In the genomic region with DNA sequence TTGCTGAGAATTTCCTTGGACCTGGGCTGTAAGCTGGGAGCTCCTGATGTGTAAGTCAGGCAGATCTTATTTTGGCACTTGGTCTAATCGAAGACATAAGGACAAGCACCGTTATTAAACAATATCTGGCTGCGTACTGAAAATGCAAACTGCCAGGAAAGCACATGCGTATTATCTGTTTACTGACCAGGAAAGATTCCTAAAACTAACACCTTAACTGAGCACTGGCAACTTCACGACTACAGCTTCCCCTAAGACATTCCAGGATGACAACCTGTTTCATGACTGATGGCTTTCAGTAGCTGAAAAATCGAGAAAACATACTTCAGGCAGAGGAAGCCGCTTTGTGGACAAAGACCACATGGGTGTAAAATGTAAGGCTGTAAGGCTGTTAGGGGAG, we compare ENCODE assay signal across 8 mouse cellular contexts. TPM values are rescaled to one million over a fixed set of nuclear protein-coding genes. Genes with fewer than 3 reads are reported as not detected.
A peak's percentile ranks its signal among the peaks of the same experiment; 100 is the strongest.
DNase-seq lines count a peak whose midpoint lies in the region; ATAC-seq lines count a peak whose summit lies in the region.

No protein-coding gene starts in this region.

- no peaks in the 10 kb centered on the region for H3K27me3 ChIP-seq in heart, embryonic 15.5 days
- H3K27me3 ChIP-seq in hindbrain, embryonic 11.5 days (ENCODE audit: control insufficient read depth, insufficient read depth, low read length) = no peaks in the 10 kb centered on the region
- H3K27me3 ChIP-seq in midbrain, embryonic 12.5 days = no peaks in the 10 kb centered on the region

- H3K27ac ChIP-seq in heart, embryonic 15.5 days = peak overlapping the region; percentile 96
- H3K27ac ChIP-seq in hindbrain, embryonic 11.5 days (ENCODE audit: low read depth, low read length) = peak overlapping the region; percentile 3; the same call in 1 of the 2 replicates
- H3K27ac ChIP-seq in midbrain, embryonic 12.5 days (replicated peaks) = peak overlapping the region; percentile 75; the same call in 1 of the 2 replicates

- 33% methylated on average over 7 of the region's 7 CpGs for WGBS in heart, embryonic 15.5 days
- 41% methylated on average over 7 of the region's 7 CpGs for WGBS in hindbrain, embryonic 11.5 days
- WGBS in midbrain, embryonic 12.5 days = 43% methylated on average over 7 of the region's 7 CpGs

- peak overlapping the region; percentile 64 for H3K9ac ChIP-seq in heart, embryonic 15.5 days
- H3K9ac ChIP-seq in hindbrain, embryonic 11.5 days (ENCODE audit: low read depth, low read length) = peak overlapping the region; percentile 42; the same call in 1 of the 2 replicates
- H3K9ac ChIP-seq in midbrain, embryonic 12.5 days (replicated peaks) = peak overlapping the region; percentile 68

- no peak for DNase-seq in heart, adult 18-20 months
- peak; percentile 17 for DNase-seq in MEL-GATA-1-ER (ENCODE audit: extremely low read depth, low read depth)
- DNase-seq in hindbrain, embryonic 11.5 days (ENCODE audit: low spot score) = no peak
- no peak for DNase-seq in adrenal gland, adult 8-10 months
- no peak for DNase-seq in gastrocnemius, adult 8-10 months (ENCODE audit: low spot score in 2 of 2)
- DNase-seq in layer of hippocampus, adult 8-10 months (ENCODE audit: low spot score in 2 of 2) = no peak

- no peaks in the 10 kb centered on the region for H3K36me3 ChIP-seq in heart, embryonic 15.5 days
- no peaks in the 10 kb centered on the region for H3K36me3 ChIP-seq in hindbrain, embryonic 11.5 days (ENCODE audit: control insufficient read depth, insufficient read depth, low read length)
- no peaks in the 10 kb centered on the region for H3K36me3 ChIP-seq in midbrain, embryonic 12.5 days

- H3K9me3 ChIP-seq in heart, embryonic 15.5 days (replicated peaks) = no peaks in the 10 kb centered on the region
- no peaks in the 10 kb centered on the region for H3K9me3 ChIP-seq in hindbrain, embryonic 11.5 days (ENCODE audit: control insufficient read depth, low read length)
- H3K9me3 ChIP-seq in midbrain, embryonic 12.5 days = no peaks in the 10 kb centered on the region

- peak overlapping the region; percentile 95 for H3K4me3 ChIP-seq in heart, embryonic 15.5 days
- H3K4me3 ChIP-seq in hindbrain, embryonic 11.5 days (ENCODE audit: low read depth, low read length) = peak overlapping the region; percentile 88
- peak overlapping the region; percentile 78 for H3K4me3 ChIP-seq in midbrain, embryonic 12.5 days

- ATAC-seq in heart, embryonic 15.5 days (replicated peaks; ENCODE audit: insufficient number of reproducible peaks, insufficient read depth, low FRiP score, low read depth) = no peak
- ATAC-seq in hindbrain, embryonic 11.5 days (ENCODE audit: low FRiP score) = no peak
- ATAC-seq in midbrain, embryonic 12.5 days (ENCODE audit: low FRiP score, low read depth) = no peak

- H3K4me2 ChIP-seq in heart, embryonic 15.5 days = peak overlapping the region; percentile 74
- peak overlapping the region; percentile 43 for H3K4me2 ChIP-seq in hindbrain, embryonic 11.5 days (replicated peaks; ENCODE audit: low read depth, low read length)
- H3K4me2 ChIP-seq in midbrain, embryonic 12.5 days (replicated peaks) = peak overlapping the region; percentile 79

- peaks cover 30% of the 10 kb centered on the region for H3K4me1 ChIP-seq in heart, embryonic 15.5 days (replicated peaks)
- H3K4me1 ChIP-seq in hindbrain, embryonic 11.5 days (replicated peaks; ENCODE audit: control insufficient read depth, insufficient read depth, low read length) = no peaks in the 10 kb centered on the region
- H3K4me1 ChIP-seq in midbrain, embryonic 12.5 days = peaks cover 11% of the 10 kb centered on the region

RNA-seq across cellular contexts. Expression of a gene that starts 0.7 kb away (rescaled TPM):
- 354 and 404 TPM in 2 replicates for polyA plus RNA-seq in heart, embryonic 15.5 days (2015; fragmentation: Nextera tagmentation; extraction: Ambion mirVana)
- total RNA-seq in heart, adult 18-20 months (2021) = 100 to 1,000 TPM; 239 to 241 TPM
- polyA plus RNA-seq in hindbrain, embryonic 11.5 days (2014; fragmentation: Nextera tagmentation; extraction: Ambion mirVana) = 260 and 285 TPM in 2 replicates
- 204 and 225 TPM in 2 replicates for polyA plus RNA-seq in midbrain, embryonic 12.5 days (2016; fragmentation: Nextera tagmentation; extraction: Ambion mirVana)
- total RNA-seq in adrenal gland, adult 8-10 months (2022) = 100 to 1,000 TPM; 121 to 136 (median 126) TPM
- total RNA-seq in gastrocnemius, adult 8-10 months (2022) = 10 to 100 TPM; 66.3 to 77.3 (median 75.0) TPM
- total RNA-seq in layer of hippocampus, adult 8-10 months (2022) = 10 to 100 TPM; 65.8 to 71.3 (median 69.3) TPM

RNA-seq across cellular contexts. Expression of a gene that starts 28.2 kb away (rescaled TPM):
- polyA plus RNA-seq in heart, embryonic 15.5 days (2015; fragmentation: Nextera tagmentation; extraction: Ambion mirVana) = 0.08 TPM in 1 of 2 replicates, not detected in the other
- total RNA-seq in heart, adult 18-20 months (2021) = not detected
- not detected in 2 replicates for polyA plus RNA-seq in hindbrain, embryonic 11.5 days (2014; fragmentation: Nextera tagmentation; extraction: Ambion mirVana)
- polyA plus RNA-seq in midbrain, embryonic 12.5 days (2016; fragmentation: Nextera tagmentation; extraction: Ambion mirVana) = not detected in 2 replicates
- not detected for total RNA-seq in adrenal gland, adult 8-10 months (2022)
- not detected for total RNA-seq in gastrocnemius, adult 8-10 months (2022)
- total RNA-seq in layer of hippocampus, adult 8-10 months (2022) = not detected

RNA-seq across cellular contexts. Expression of a gene that starts 41.1 kb away (rescaled TPM):
- polyA plus RNA-seq in heart, embryonic 15.5 days (2015; fragmentation: Nextera tagmentation; extraction: Ambion mirVana) = 0.55 and 0.70 TPM in 2 replicates
- not detected for total RNA-seq in heart, adult 18-20 months (2021)
- 0.10 and 0.31 TPM in 2 replicates for polyA plus RNA-seq in hindbrain, embryonic 11.5 days (2014; fragmentation: Nextera tagmentation; extraction: Ambion mirVana)
- 0.13 and 0.35 TPM in 2 replicates for polyA plus RNA-seq in midbrain, embryonic 12.5 days (2016; fragmentation: Nextera tagmentation; extraction: Ambion mirVana)
- total RNA-seq in adrenal gland, adult 8-10 months (2022) = not detected
- total RNA-seq in gastrocnemius, adult 8-10 months (2022) = under 1 TPM in 3 of 4 experiments, not detected in 1; 0.24 to 0.43 (median 0.31) TPM
- total RNA-seq in layer of hippocampus, adult 8-10 months (2022) = under 1 TPM in 2 of 4 experiments, not detected in 2; 0.33 to 0.80 TPM

RNA-seq across cellular contexts. Expression of a gene that starts 48.9 kb away (rescaled TPM):
- polyA plus RNA-seq in heart, embryonic 15.5 days (2015; fragmentation: Nextera tagmentation; extraction: Ambion mirVana) = 19.1 and 22.1 TPM in 2 replicates
- 1 to 10 TPM; 1.6 to 2.1 TPM for total RNA-seq in heart, adult 18-20 months (2021)
- polyA plus RNA-seq in hindbrain, embryonic 11.5 days (2014; fragmentation: Nextera tagmentation; extraction: Ambion mirVana) = 25.4 and 27.0 TPM in 2 replicates
- polyA plus RNA-seq in midbrain, embryonic 12.5 days (2016; fragmentation: Nextera tagmentation; extraction: Ambion mirVana) = 27.2 and 32.9 TPM in 2 replicates
- total RNA-seq in adrenal gland, adult 8-10 months (2022) = 10 to 100 TPM in 1 of 4 experiments, 1 to 10 TPM in 3; 4.4 to 13.1 (median 5.7) TPM
- 10 to 100 TPM in 2 of 4 experiments, 1 to 10 TPM in 2; 9.0 to 12.0 (median 10.2) TPM for total RNA-seq in gastrocnemius, adult 8-10 months (2022)
- total RNA-seq in layer of hippocampus, adult 8-10 months (2022) = 10 to 100 TPM; 77.8 to 87.7 (median 83.6) TPM

Comparison
In these comparisons a context has a peak if more than half of its experiments do, and no peak if none do; other contexts are left out.
1. H3K27ac ChIP-seq: peak in every context shown above with its lines; median percentile 96 in heart, embryonic 15.5 days; 75 in midbrain, embryonic 12.5 days; 3 in hindbrain, embryonic 11.5 days.